Mouse (Mus musculus): ENCODE measurements around the gene Defb18. TPM values are rescaled to one million over a fixed set of nuclear protein-coding genes. Genes with fewer than 3 reads are reported as not detected.
"Not testable (repeated sequence)": the region's sequence is repeated elsewhere in the genome, so short reads cannot be mapped to it uniquely, and the experiment has no call there.

The Defb18 gene
- not detected in 2 replicates for polyA plus RNA-seq (2012; rRNA removed)

DNA sequence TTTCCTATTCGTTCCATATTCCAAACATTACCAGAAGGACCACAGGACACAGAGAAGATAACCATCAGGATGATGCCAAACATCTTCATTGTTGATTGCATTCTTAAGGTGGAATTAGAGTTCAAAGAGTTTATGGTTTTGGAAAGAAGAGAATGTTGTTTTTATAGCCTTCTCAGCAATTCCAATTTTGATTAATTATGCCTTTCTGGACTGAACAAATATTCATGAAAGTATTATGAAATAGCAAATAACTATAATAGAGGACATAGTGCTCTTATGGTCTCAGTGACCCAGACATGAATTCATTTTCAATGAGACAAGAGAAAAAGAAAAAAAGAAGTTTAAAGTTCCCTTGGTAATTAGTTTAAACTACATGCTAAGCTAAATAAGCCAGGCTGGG lies at the start of gene Defb18:
TSS of gene Defb18 (minus strand) at position 101 of the 400 bp plus-strand sequence.
- DNase-seq (ENCODE audit: extremely low spot score in 1 of 2, low spot score in 1 of 2) = no peak

DNA sequence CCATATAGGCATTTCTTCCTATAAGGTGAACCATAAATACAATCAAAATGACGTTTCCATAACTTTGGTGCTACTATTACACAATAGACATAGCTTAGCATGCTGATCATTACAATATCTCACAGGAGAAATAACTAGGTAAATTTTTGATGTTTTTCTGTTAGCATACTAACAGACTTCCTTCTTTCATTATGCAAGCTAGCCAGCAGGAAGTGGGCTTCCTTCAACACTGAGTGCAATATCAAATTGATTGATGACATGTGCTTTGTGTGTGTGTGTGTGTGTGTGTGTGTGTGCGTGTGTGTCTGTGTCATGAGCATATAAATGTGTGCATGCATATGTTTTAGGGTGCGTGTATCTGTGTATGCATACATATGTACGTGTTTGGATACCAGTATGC lies 33.9 kb upstream of the Defb18 start:
- DNase-seq (ENCODE audit: extremely low spot score in 1 of 2, low spot score in 1 of 2) = no peak

DNA sequence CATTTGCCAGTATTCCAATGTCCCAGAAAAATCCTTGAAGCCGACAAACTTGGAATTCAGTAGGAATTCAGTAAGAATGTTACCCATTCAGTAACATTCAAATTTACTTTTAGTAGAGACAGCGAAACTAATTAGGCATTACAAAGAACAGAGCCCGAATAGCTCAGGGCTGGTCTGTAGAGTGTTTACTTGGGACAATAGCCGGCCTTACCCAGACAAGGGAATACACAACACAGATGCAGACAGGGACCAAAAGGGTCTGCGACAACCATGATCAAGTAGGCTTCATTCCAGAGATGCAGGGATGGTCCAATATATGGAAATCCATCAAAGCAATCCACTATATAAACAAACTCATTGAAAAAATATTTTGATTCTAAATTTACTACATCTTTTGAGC lies 31.6 kb upstream of the Defb18 start:
- no peak for DNase-seq (ENCODE audit: extremely low spot score in 1 of 2, low spot score in 1 of 2)

DNA sequence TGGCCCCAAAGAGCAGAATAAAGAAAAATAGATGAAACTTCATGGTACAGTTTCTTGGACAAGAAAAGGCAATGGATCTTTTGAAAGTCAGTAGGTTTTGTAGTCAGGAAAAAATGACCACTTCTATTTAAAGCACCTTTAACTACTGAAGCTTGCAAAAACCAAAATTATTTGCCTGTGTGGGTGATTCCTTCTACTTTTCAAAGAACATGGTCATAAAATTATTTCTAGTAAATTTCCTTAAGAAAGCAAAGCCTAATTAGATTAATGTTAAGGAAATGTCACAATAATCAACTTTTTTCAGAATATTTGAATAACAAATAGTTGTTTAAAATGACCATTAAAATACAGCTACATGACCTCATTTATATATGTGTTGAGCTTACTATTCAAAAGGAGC lies 27.8 kb upstream of the Defb18 start, which contains the start of gene Defb41:
TSS of gene Defb41 (minus strand) at position 101 of the 400 bp plus-strand sequence.
- DNase-seq (ENCODE audit: extremely low spot score in 1 of 2, low spot score in 1 of 2) = no peak

GRCm38 (mm10) chr1:18245801-18246580 lies 8.7 kb upstream of the Defb18 start:
- not testable (repeated sequence) for DNase-seq (ENCODE audit: extremely low spot score in 1 of 2, low spot score in 1 of 2)

GRCm38 (mm10) chr1:18223385-18223945 lies 13.8 kb downstream of the Defb18 start:
- no peak for DNase-seq (ENCODE audit: extremely low spot score in 1 of 2, low spot score in 1 of 2)

DNA sequence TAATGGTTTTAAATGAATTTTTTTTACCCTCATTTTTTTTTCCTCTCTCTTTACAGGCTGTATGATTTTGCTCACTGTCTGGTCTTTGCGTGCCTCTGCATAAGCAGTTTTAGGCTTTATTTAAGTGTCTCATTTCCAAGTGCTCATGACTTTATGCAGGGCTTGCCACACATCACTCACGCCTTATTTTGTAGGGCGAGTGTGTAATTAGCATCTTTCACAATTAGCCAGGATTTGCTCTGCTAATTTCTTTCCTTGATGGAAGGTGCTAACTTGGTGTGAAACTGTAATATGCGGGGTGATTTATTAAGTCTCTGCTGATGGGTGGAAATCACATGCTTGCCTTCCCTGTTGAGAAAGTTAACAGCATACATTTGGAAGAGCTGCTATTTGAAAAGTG lies 45.5 kb downstream of the Defb18 start:
- DNase-seq (ENCODE audit: extremely low spot score in 1 of 2, low spot score in 1 of 2) = peak in 1 of 2 experiments; percentile 4

DNA sequence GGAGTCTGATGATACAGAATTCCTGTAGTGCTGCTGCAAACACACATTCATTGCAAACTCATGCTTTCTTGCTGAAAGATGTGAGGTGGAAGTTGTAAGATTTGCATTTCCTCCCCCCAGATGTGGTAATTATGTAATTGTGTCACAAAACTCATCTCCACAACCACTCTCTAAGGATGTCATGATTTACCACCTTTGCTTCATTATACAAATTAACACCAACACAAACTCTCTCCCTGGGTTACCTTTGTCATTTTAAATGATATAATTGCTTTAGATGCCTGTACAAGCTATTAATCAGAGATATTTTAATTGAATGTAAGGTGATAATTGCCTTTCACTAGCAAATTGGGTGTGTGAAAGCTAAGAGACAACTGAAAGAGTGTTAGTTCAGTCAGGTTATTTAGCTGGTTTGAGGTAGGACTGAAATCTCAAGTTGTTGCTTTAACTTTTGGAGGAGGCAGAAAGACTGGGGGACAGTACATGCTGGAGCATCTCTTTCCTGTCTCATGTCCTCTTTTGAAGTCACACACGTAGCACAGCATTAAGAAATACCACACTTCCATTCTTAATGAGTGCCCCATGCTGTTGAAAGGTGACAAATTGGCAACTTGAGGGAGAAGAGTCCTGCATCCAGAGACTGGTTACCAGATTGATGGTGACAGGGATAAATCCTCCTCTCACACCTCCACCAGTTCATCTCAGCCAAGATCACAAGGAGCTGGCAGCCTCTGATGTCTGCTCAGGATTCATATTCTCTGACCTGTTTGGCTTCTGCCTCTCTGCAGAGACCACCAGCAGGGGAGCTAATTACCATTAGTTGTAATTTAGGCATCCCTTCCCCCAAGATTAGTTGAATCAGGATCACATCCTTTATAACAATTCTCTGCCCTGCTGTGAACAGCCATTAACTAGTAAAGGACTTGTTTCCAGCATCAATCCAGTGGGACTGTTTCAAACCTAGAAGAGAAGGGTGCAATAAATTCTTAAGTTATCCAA lies 46.2 kb downstream of the Defb18 start:
- no peak for DNase-seq (ENCODE audit: extremely low spot score in 1 of 2, low spot score in 1 of 2)

Other genes with a start within 250 kb of the Defb18 start
- gene Crisp4, start 91.5 kb downstream of the Defb18 start, polyA plus RNA-seq (2012; rRNA removed) = not detected in 2 replicates
- gene Defb41, start 27.7 kb upstream of the Defb18 start, polyA plus RNA-seq (2012; rRNA removed) = not detected in 2 replicates